Mouse (Mus musculus): Measurements from ENCODE around the gene Mybpc1.
"Not testable (repeated sequence)": the region's sequence is repeated elsewhere in the genome, so short reads cannot be mapped to it uniquely, and the experiment has no call there.

The Mybpc1 gene

GRCm38 (mm10) chr10:88552738-88553137, 52.2 kb downstream of the Mybpc1 start:
- in situ Hi-C loops (cut with MboI, MseI), result no loop called here

- in situ Hi-C loops (cut with MboI, MseI), result no loop called here
These were observed 54.7 kb downstream of the Mybpc1 start for GRCm38 (mm10) chr10:88550225-88550624.

- in situ Hi-C loops (cut with MboI, MseI), result loop anchor here (5.0 kb wide), 1 partner anchor 175 kb away; no protein-coding TSS in a partner anchor
These were observed 57.3 kb downstream of the Mybpc1 start for GRCm38 (mm10) chr10:88547635-88548034.

GRCm38 (mm10) chr10:88530631-88531030, 74.3 kb downstream of the Mybpc1 start:
- in situ Hi-C loops (cut with MboI, MseI), result no loop called here

- in situ Hi-C loops (cut with MboI, MseI), result loop anchor here (10.0 kb wide), 1 partner anchor 51 kb away; no protein-coding TSS in a partner anchor
These were observed 80.9 kb downstream of the Mybpc1 start for GRCm38 (mm10) chr10:88524016-88524415.

- in situ Hi-C loops (cut with MboI, MseI), result loop anchor here (10.0 kb wide), 1 partner anchor 52 kb away; no protein-coding TSS in a partner anchor
These were observed 81.7 kb downstream of the Mybpc1 start for GRCm38 (mm10) chr10:88523212-88523611.

- in situ Hi-C loops (cut with MboI, MseI), result loop anchor here (10.0 kb wide), 1 partner anchor 52 kb away; no protein-coding TSS in a partner anchor
These were observed 82.2 kb downstream of the Mybpc1 start for GRCm38 (mm10) chr10:88522795-88523194.

- in situ Hi-C loops (cut with MboI, MseI), result not testable (repeated sequence)
These were observed 89.9 kb downstream of the Mybpc1 start for GRCm38 (mm10) chr10:88515049-88515448.

- in situ Hi-C loops (cut with MboI, MseI), result no loop called here
These were observed 90.5 kb downstream of the Mybpc1 start for GRCm38 (mm10) chr10:88514495-88514894.

GRCm38 (mm10) chr10:88513574-88514135, 91.3 kb downstream of the Mybpc1 start:
- in situ Hi-C loops (cut with MboI, MseI), result no loop called here

- in situ Hi-C loops (cut with MboI, MseI), result no loop called here
These were observed 93.6 kb downstream of the Mybpc1 start for GRCm38 (mm10) chr10:88511355-88511754.

- in situ Hi-C loops (cut with MboI, MseI), result no loop called here
These were observed 94.3 kb downstream of the Mybpc1 start for GRCm38 (mm10) chr10:88510503-88511271.

GRCm38 (mm10) chr10:88507691-88508143, 97.2 kb downstream of the Mybpc1 start:
- in situ Hi-C loops (cut with MboI, MseI), result loop anchor here (10.0 kb wide), 1 partner anchor 83 kb away; no protein-coding TSS in a partner anchor

- in situ Hi-C loops (cut with MboI, MseI), result loop anchor here (10.0 kb wide), 1 partner anchor 80 kb away; no protein-coding TSS in a partner anchor
These were observed 99.7 kb downstream of the Mybpc1 start for GRCm38 (mm10) chr10:88505256-88505655.

- in situ Hi-C loops (cut with MboI, MseI), result loop anchor here (5.0 to 10.0 kb wide), 2 partner anchors 80 to 287 kb away; no protein-coding TSS in a partner anchor
These were observed 100.5 kb downstream of the Mybpc1 start for GRCm38 (mm10) chr10:88504481-88504880.

GRCm38 (mm10) chr10:88503421-88504314, 101.3 kb downstream of the Mybpc1 start, which contains the start of gene Chpt1:
TSS of gene Chpt1 (minus strand) at chr10:88504073.
- in situ Hi-C loops (cut with MboI, MseI), result loop anchor here (5.0 to 10.0 kb wide), 2 partner anchors 79 to 286 kb away; no protein-coding TSS in a partner anchor

GRCm38 (mm10) chr10:88502919-88503318, 102.0 kb downstream of the Mybpc1 start:
- in situ Hi-C loops (cut with MboI, MseI), result loop anchor here (5.0 to 10.0 kb wide), 2 partner anchors 78 to 286 kb away; no protein-coding TSS in a partner anchor

GRCm38 (mm10) chr10:88501886-88502765, 102.8 kb downstream of the Mybpc1 start:
- in situ Hi-C loops (cut with MboI, MseI), result loop anchor here (5.0 to 10.0 kb wide), 2 partner anchors 77 to 285 kb away; no protein-coding TSS in a partner anchor

GRCm38 (mm10) chr10:88501370-88501769, 103.6 kb downstream of the Mybpc1 start:
- in situ Hi-C loops (cut with MboI, MseI), result loop anchor here (5.0 to 10.0 kb wide), 2 partner anchors 77 to 284 kb away; no protein-coding TSS in a partner anchor

GRCm38 (mm10) chr10:88499993-88500392, 105.0 kb downstream of the Mybpc1 start:
- in situ Hi-C loops (cut with MboI, MseI), result loop anchor here (5.0 to 10.0 kb wide), 2 partner anchors 75 to 283 kb away; no protein-coding TSS in a partner anchor

Data from T-helper 1 cell (primary cell).